Mouse (Mus musculus) brain, adult 2 months (tissue): ENCODE measurements around the gene 4930432K21Rik.

Source experiments
- DNase-seq: peaks from one replicate; pipeline ENCODE4 v3.0.0; 2011; ENCODE audit warnings: low read depth, low spot score

The 4930432K21Rik gene

GRCm38 (mm10) chr8:84208381-84209380 lies 60.9 kb downstream of the 4930432K21Rik start:
- no peak for DNase-seq

DNA sequence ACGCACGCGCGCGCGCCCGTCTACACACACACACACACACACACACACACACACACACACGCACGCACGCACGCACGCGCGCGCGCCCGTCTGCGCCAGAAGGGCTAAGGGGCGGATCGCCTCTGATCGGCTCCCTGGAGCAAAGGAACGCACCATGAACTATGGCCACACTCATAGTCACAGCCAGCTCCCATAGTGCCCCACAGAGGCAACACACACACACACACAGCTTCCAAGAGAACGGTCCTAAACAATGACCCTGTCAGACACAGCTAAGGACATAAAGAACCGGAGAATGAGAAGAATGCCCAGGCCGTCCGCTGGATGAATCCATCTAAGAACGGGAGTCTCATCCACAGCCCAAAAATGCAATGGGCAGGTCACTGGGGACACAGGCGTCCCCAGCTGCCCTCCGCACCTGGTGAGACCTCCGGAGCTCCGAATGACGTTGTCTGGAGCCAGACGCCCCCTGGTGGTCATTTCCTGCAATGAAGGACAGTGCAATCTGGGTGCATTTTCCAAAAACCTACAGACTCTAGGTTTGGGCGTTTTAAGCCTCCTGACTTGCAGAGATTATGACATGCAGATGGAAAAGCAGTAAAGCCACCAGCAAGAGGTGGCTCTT lies 62.5 kb downstream of the 4930432K21Rik start:
- peak; percentile 86 for DNase-seq

- no peak for DNase-seq
These were observed 63.4 kb downstream of the 4930432K21Rik start for GRCm38 (mm10) chr8:84211202-84211601.

- no peak for DNase-seq
These were observed 64.2 kb downstream of the 4930432K21Rik start for GRCm38 (mm10) chr8:84211881-84212563.

GRCm38 (mm10) chr8:84213277-84213676 lies 65.5 kb downstream of the 4930432K21Rik start:
- no peak for DNase-seq

DNA sequence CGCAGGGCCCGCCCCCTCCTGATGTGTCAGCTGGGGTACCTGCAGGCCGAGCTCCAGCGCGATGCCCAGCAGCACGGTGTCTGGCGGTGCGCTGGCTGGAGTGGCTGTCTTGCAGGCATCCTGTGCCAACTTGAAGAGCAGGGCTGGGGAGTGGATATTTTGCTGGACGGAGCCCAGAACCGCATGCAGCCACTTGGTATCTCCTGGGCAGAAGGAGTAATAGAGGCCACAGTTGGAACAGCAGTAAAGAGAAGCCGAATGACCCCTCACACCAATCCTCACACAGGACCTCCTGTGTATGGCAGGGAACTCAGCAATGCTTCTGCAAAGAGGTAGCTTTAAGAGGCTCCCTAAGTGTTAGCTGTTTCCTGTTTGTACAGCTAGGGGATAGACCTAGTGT lies 69.4 kb downstream of the 4930432K21Rik start:
- no peak for DNase-seq

- no peak for DNase-seq
These were observed 70.3 kb downstream of the 4930432K21Rik start for GRCm38 (mm10) chr8:84218143-84218542.

GRCm38 (mm10) chr8:84220105-84220504 lies 72.3 kb downstream of the 4930432K21Rik start:
- DNase-seq = peak; percentile 48
